23 mouse cellular contexts compared by ENCODE assay signal in the genomic region with DNA sequence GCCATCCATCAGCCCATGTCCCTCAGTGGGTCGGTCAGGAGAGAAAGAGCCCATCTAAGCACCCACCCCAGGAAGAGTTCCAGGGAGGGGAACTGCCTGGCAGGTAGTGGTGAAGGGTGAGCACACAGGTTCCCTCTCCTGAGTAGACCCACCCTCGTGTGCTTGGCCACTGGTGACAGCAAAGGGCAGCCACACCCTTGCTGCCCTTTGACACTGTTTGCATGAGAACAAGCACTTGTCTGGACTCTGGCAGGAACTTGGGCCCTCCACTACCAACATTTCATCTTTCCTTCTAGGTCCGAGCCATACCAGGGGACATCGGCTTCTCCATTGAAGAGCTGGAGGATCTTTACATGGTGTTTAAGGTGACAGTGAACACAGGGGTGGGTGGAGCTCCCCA. TPM values are rescaled to one million over a fixed set of nuclear protein-coding genes. Genes with fewer than 3 reads are reported as not detected.
DNase-seq lines count a peak whose midpoint lies in the region; ATAC-seq and TF ChIP-seq lines count a peak whose summit lies in the region.
"Had no signal": no experiment of that assay in that cellular context is flagged by ENCODE, and none has a peak within 500 bp of the region (broad histone marks: within the 10 kb centered on the region; RNA-seq: fewer than 3 reads in every experiment).

No protein-coding gene starts in this region.

- 0 out of 2 replicates have a peak, but pooled peaks have one; percentile 11 for ATAC-seq in intestine, postnatal 0 days
- no peak for ATAC-seq in intestine, embryonic 15.5 days
- peak; percentile 75 for ATAC-seq in stomach, postnatal 0 days (ENCODE audit: low FRiP score, low TSS enrichment)
- ATAC-seq: activated CD4-positive, CD25-positive, alpha-beta regulatory T cell, adult 4 months; CD4-positive, CD25-positive, alpha-beta regulatory T cell, adult 4 months; forebrain, embryonic 13.5 days; forebrain, embryonic 15.5 days; Patski had no signal

- no peaks in the 10 kb centered on the region for H3K4me1 ChIP-seq in intestine, postnatal 0 days (replicated peaks; ENCODE audit: control insufficient read depth, insufficient read depth, low read length)
- H3K4me1 ChIP-seq in intestine, embryonic 15.5 days (replicated peaks): no peaks in the 10 kb centered on the region
- H3K4me1 ChIP-seq in stomach, postnatal 0 days (replicated peaks; ENCODE audit: control insufficient read depth, insufficient read depth): no peaks in the 10 kb centered on the region
- H3K4me1 ChIP-seq: embryonic facial prominence, embryonic 10.5 days; embryonic facial prominence, embryonic 12.5 days; forebrain, embryonic 13.5 days; forebrain, embryonic 15.5 days had no signal

- H3K9ac ChIP-seq in intestine, postnatal 0 days (ENCODE audit: low read depth, low read length): no peak overlapping the region
- no peak overlapping the region for H3K9ac ChIP-seq in intestine, embryonic 15.5 days
- H3K9ac ChIP-seq in stomach, postnatal 0 days (ENCODE audit: low read length): no peak overlapping the region
- H3K9ac ChIP-seq: embryonic facial prominence, embryonic 12.5 days; forebrain, embryonic 13.5 days; forebrain, embryonic 15.5 days had no signal

- H3K4me3 ChIP-seq in intestine, postnatal 0 days (ENCODE audit: low read depth, low read length): no peak overlapping the region
- H3K4me3 ChIP-seq in intestine, embryonic 15.5 days (replicated peaks): no peak overlapping the region
- H3K4me3 ChIP-seq in stomach, postnatal 0 days (ENCODE audit: low read depth, low read length): no peak overlapping the region
- H3K4me3 ChIP-seq: embryonic facial prominence, embryonic 10.5 days; embryonic facial prominence, embryonic 12.5 days; forebrain, embryonic 13.5 days; forebrain, embryonic 15.5 days had no signal

- peaks cover 87% of the 10 kb centered on the region for H3K36me3 ChIP-seq in intestine, postnatal 0 days (ENCODE audit: control insufficient read depth, insufficient read depth)
- H3K36me3 ChIP-seq in intestine, embryonic 15.5 days: peaks cover 47% of the 10 kb centered on the region
- H3K36me3 ChIP-seq in stomach, postnatal 0 days (ENCODE audit: control insufficient read depth, insufficient read depth, low read length): peaks cover 40% of the 10 kb centered on the region

- no peaks in the 10 kb centered on the region for H3K27me3 ChIP-seq in intestine, postnatal 0 days (replicated peaks; ENCODE audit: control insufficient read depth, insufficient read depth, low read length)
- H3K27me3 ChIP-seq in intestine, embryonic 15.5 days (replicated peaks): no peaks in the 10 kb centered on the region
- H3K27me3 ChIP-seq in stomach, postnatal 0 days (ENCODE audit: control insufficient read depth, insufficient read depth, low read length): no peaks in the 10 kb centered on the region
- H3K27me3 ChIP-seq: CH12.LX; embryonic facial prominence, embryonic 12.5 days; forebrain, embryonic 13.5 days; forebrain, embryonic 15.5 days; Patski had no signal

- H3K27ac ChIP-seq in intestine, postnatal 0 days (ENCODE audit: low read depth, low read length): peak overlapping the region; percentile 35; the same call in 1 of the 2 replicates
- no peak overlapping the region for H3K27ac ChIP-seq in intestine, embryonic 15.5 days
- no peak overlapping the region for H3K27ac ChIP-seq in stomach, postnatal 0 days (replicated peaks)
- H3K27ac ChIP-seq: embryonic facial prominence, embryonic 10.5 days; embryonic facial prominence, embryonic 12.5 days; forebrain, embryonic 13.5 days; forebrain, embryonic 15.5 days had no signal

- no peak overlapping the region for H3K4me2 ChIP-seq in intestine, postnatal 0 days (replicated peaks; ENCODE audit: low read depth)
- no peak overlapping the region for H3K4me2 ChIP-seq in intestine, embryonic 15.5 days (replicated peaks)
- H3K4me2 ChIP-seq in stomach, postnatal 0 days (replicated peaks; ENCODE audit: low read depth): no peak overlapping the region
- H3K4me2 ChIP-seq: embryonic facial prominence, embryonic 12.5 days; forebrain, embryonic 13.5 days; forebrain, embryonic 15.5 days had no signal

- DNase-seq in large intestine, adult 2 months (ENCODE audit: low read depth, low spot score): peak; percentile 21
- DNase-seq in stomach, postnatal 0 days (ENCODE audit: low spot score): peak; percentile 46
- no peak for DNase-seq in thymus, adult 18-20 months
- DNase-seq: adrenal gland, adult 8-10 months; adrenal gland, postnatal 14 days; adrenal gland, postnatal 36 days; B cell, adult 2 months; cerebellum, adult 11-12 months; cerebellum, adult 2 months; cerebellum, adult 9-10 months; cerebellum, postnatal 10 days; cerebellum, postnatal 25 days had no signal

- no peaks in the 10 kb centered on the region for H3K9me3 ChIP-seq in intestine, postnatal 0 days (ENCODE audit: control insufficient read depth)
- no peaks in the 10 kb centered on the region for H3K9me3 ChIP-seq in intestine, embryonic 15.5 days
- H3K9me3 ChIP-seq in stomach, postnatal 0 days (ENCODE audit: control insufficient read depth, low read length): no peaks in the 10 kb centered on the region
- H3K9me3 ChIP-seq: embryonic facial prominence, embryonic 10.5 days; embryonic facial prominence, embryonic 12.5 days; forebrain, embryonic 13.5 days; forebrain, embryonic 15.5 days; G1E had no signal

- WGBS in intestine, postnatal 0 days: 63% methylated on average over 4 of the region's 4 CpGs
- WGBS in intestine, embryonic 15.5 days: 71% methylated on average over 4 of the region's 4 CpGs
- WGBS in large intestine, adult 2 months: 55% methylated on average over 4 of the region's 4 CpGs
- 56% methylated on average over 4 of the region's 4 CpGs for WGBS in stomach, postnatal 0 days

- TF ChIP-seq CTCF in intestine, postnatal 0 days (IDR thresholded peaks at IDR 0.05; ENCODE audit: low read depth): no peak
- TF ChIP-seq CTCF in stomach, postnatal 0 days (IDR thresholded peaks at IDR 0.05; ENCODE audit: low read depth): no peak

- no peak for TF ChIP-seq EP300 in stomach, postnatal 0 days (optimal IDR thresholded peaks at IDR 0.05)

RNA-seq across cellular contexts. Expression of gene Mrnip, which starts 14.9 kb away (rescaled TPM):
- polyA plus RNA-seq in intestine, postnatal 0 days (2015; fragmentation: Nextera tagmentation; extraction: Ambion mirVana): 6.1 and 7.0 TPM in 2 replicates
- 9.6 and 12.5 TPM in 2 replicates for polyA plus RNA-seq in intestine, embryonic 15.5 days (2015; fragmentation: Nextera tagmentation; extraction: Ambion mirVana)
- polyA plus RNA-seq in large intestine, adult 2 months (2012; rRNA removed): 4.9 and 5.0 TPM in 2 replicates
- 6.1 and 6.2 TPM in 2 replicates for polyA plus RNA-seq in stomach, postnatal 0 days (2015; fragmentation: Nextera tagmentation; extraction: Ambion mirVana)

RNA-seq across cellular contexts. Expression of gene Tbc1d9b, which starts 28.2 kb away (rescaled TPM):
- 16.7 and 18.0 TPM in 2 replicates for polyA plus RNA-seq in intestine, postnatal 0 days (2015; fragmentation: Nextera tagmentation; extraction: Ambion mirVana)
- 30.4 and 31.5 TPM in 2 replicates for polyA plus RNA-seq in intestine, embryonic 15.5 days (2015; fragmentation: Nextera tagmentation; extraction: Ambion mirVana)
- polyA plus RNA-seq in large intestine, adult 2 months (2012; rRNA removed): 28.2 and 35.9 TPM in 2 replicates
- 13.9 and 14.5 TPM in 2 replicates for polyA plus RNA-seq in stomach, postnatal 0 days (2015; fragmentation: Nextera tagmentation; extraction: Ambion mirVana)

RNA-seq across cellular contexts. Expression of gene Sqstm1, which starts 51.3 kb away (rescaled TPM):
- 197 and 213 TPM in 2 replicates for polyA plus RNA-seq in intestine, postnatal 0 days (2015; fragmentation: Nextera tagmentation; extraction: Ambion mirVana)
- polyA plus RNA-seq in intestine, embryonic 15.5 days (2015; fragmentation: Nextera tagmentation; extraction: Ambion mirVana): 189 and 205 TPM in 2 replicates
- 111 and 113 TPM in 2 replicates for polyA plus RNA-seq in large intestine, adult 2 months (2012; rRNA removed)
- 211 and 220 TPM in 2 replicates for polyA plus RNA-seq in stomach, postnatal 0 days (2015; fragmentation: Nextera tagmentation; extraction: Ambion mirVana)

RNA-seq across cellular contexts. Expression of gene Mgat4b, which starts 51.3 kb away (rescaled TPM):
- 33.2 and 35.0 TPM in 2 replicates for polyA plus RNA-seq in intestine, postnatal 0 days (2015; fragmentation: Nextera tagmentation; extraction: Ambion mirVana)
- polyA plus RNA-seq in intestine, embryonic 15.5 days (2015; fragmentation: Nextera tagmentation; extraction: Ambion mirVana): 29.5 and 31.5 TPM in 2 replicates
- 101 and 123 TPM in 2 replicates for polyA plus RNA-seq in large intestine, adult 2 months (2012; rRNA removed)
- polyA plus RNA-seq in stomach, postnatal 0 days (2015; fragmentation: Nextera tagmentation; extraction: Ambion mirVana): 30.8 and 32.6 TPM in 2 replicates

Comparison
In these comparisons a context has a peak if more than half of its experiments do, and no peak if none do; other contexts are left out.
1. DNase-seq: peak in large intestine, adult 2 months (single experiment) and stomach, postnatal 0 days (single experiment); none in thymus, adult 18-20 months (0 of 2).